In the genomic region with DNA sequence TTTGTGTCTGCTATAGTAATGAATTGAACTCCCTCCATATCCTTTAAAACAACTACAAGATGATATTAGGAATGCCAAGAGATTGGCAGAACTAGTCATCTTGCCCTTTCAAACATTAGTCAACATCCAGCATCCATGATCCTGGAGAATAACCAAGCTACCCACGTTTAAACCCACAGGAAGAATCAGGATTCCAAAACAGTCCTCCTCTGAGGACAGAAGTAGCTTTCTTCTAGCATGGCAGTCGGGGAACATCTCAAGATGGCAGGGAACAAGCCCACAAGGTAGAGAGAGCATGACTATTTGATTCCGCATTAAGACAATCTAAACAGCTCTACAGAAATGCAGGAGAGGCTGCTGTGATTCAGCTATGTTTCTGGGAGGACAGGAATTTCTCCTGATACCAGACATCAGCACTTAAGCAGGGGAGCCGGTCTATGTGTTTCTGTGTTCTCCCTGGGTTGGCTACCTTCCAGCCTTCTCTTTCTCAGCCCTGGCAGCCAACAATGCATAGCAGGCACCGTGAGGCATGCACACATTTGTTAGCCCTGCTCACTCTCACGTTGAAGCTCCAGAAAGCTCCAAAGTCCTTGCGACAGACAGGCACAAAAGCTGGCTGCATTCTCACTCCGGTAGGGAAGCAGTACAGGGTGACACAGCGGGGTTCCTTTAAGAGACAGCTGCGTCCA, we compare ENCODE assay signal across 9 mouse cellular contexts.
DNase-seq lines count a peak whose midpoint lies in the region; ATAC-seq lines count a peak whose summit lies in the region.
"Had no signal": no experiment of that assay in that cellular context is flagged by ENCODE, and none has a peak within 500 bp of the region (broad histone marks: within the 10 kb centered on the region; RNA-seq: fewer than 3 reads in every experiment).

No protein-coding gene starts in this region.

- no peaks in the 10 kb centered on the region for H3K9me3 ChIP-seq in hindbrain, embryonic 15.5 days
- H3K9me3 ChIP-seq: liver, embryonic 15.5 days had no signal

- peak; percentile 51; the same call in 1 of the 2 replicates for ATAC-seq in hindbrain, embryonic 15.5 days (ENCODE audit: low FRiP score, low read depth)

- no peaks in the 10 kb centered on the region for H3K27me3 ChIP-seq in hindbrain, embryonic 15.5 days
- H3K27me3 ChIP-seq: liver, embryonic 15.5 days had no signal

- peak overlapping the region; percentile 43 for H3K27ac ChIP-seq in hindbrain, embryonic 15.5 days (replicated peaks)
- H3K27ac ChIP-seq: liver, embryonic 15.5 days had no signal

- H3K4me2 ChIP-seq in hindbrain, embryonic 15.5 days = 0 out of 2 replicates have a peak overlapping the region, but pooled peaks have one; percentile 5
- H3K4me2 ChIP-seq: liver, embryonic 15.5 days had no signal

- DNase-seq in kidney, postnatal 14 days = peak; percentile 29
- DNase-seq in kidney, adult 8-10 months = no peak
- DNase-seq in cerebellum, postnatal 10 days = peak; percentile 65 to 68
- DNase-seq in right cerebral cortex, adult 18-20 months = peak; percentile 60
- DNase-seq in gastrocnemius, postnatal 25 days = no peak
- no peak for DNase-seq in B cell, adult 2 months
- DNase-seq in adrenal gland, adult 18-20 months (ENCODE audit: low spot score in 2 of 2) = no peak

- H3K9ac ChIP-seq in hindbrain, embryonic 15.5 days = no peak overlapping the region
- H3K9ac ChIP-seq: liver, embryonic 15.5 days had no signal

- H3K36me3 ChIP-seq in hindbrain, embryonic 15.5 days = no peaks in the 10 kb centered on the region
- H3K36me3 ChIP-seq: liver, embryonic 15.5 days had no signal

- H3K4me1 ChIP-seq in hindbrain, embryonic 15.5 days (replicated peaks) = peaks cover 8% of the 10 kb centered on the region; the same call in 1 of the 2 replicates
- H3K4me1 ChIP-seq: liver, embryonic 15.5 days had no signal

- WGBS in hindbrain, embryonic 15.5 days = 41% methylated on average over 10 of the region's 10 CpGs

- H3K4me3 ChIP-seq in hindbrain, embryonic 15.5 days = no peak overlapping the region
- H3K4me3 ChIP-seq: liver, embryonic 15.5 days had no signal

Comparison
In these comparisons a context has a peak if more than half of its experiments do, and no peak if none do; other contexts are left out.
1. DNase-seq: peak in kidney, postnatal 14 days (single experiment), cerebellum, postnatal 10 days (2 of 2) and right cerebral cortex, adult 18-20 months (single experiment); none in kidney, adult 8-10 months (0 of 2), gastrocnemius, postnatal 25 days (single experiment), B cell, adult 2 months (0 of 2) and adrenal gland, adult 18-20 months (0 of 2).